Mouse (Mus musculus) E14TG2a.4 (cell line): ENCODE data around the gene Sh2d7.

ENCODE experiments used
- CTCF ChIP-seq: conservative IDR thresholded peaks from 2 replicates; pipeline ENCODE4 v1.5.1; 2014; ENCODE audit warnings: low read length
- NANOG ChIP-seq: IDR thresholded peaks from 2 replicates; pipeline ENCODE4 v1.6.1; 2014; ENCODE audit warnings: borderline replicate concordance, low read length, mixed read lengths
- POU5F1 ChIP-seq: IDR thresholded peaks from 2 replicates; pipeline ENCODE4 v1.6.1; 2014; ENCODE audit warnings: low read length, borderline replicate concordance

DNA sequence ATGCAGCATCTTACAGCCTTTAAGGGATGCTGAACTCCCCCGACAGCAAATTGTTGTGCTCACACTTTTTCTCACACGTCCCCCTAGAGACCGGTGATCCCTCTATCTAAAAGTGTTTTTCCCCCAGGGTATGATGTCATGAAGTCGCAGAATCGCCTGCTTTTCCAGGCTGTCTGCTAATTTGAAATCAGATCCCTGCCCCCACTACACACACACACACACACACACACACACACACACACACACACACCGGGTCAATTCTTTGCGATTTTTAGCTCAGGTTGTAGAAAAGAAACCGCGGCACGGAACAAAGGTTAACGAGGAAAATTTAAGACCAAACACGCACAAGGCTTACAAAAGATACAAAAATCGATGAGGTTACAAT lies 36.7 kb upstream of the Sh2d7 start:
- no peak for TF ChIP-seq CTCF
- TF ChIP-seq POU5F1: no peak
- TF ChIP-seq NANOG: no peak
